Mouse (Mus musculus): Measurements from ENCODE around the gene Gm26992. TPM values are rescaled to one million over a fixed set of nuclear protein-coding genes. Genes with fewer than 3 reads are reported as not detected.
A peak's percentile ranks its signal among the peaks of the same experiment; 100 is the strongest.
"Not testable (repeated sequence)": the region's sequence is repeated elsewhere in the genome, so short reads cannot be mapped to it uniquely, and the experiment has no call there.

Gm26992 gene
- polyA plus RNA-seq, 1 experiment from 2014 or later, result not detected

- H3K4me3 ChIP-seq (ENCODE audit: low read length), result no peak overlapping the region
- H3K36me3 ChIP-seq (ENCODE audit: control insufficient read depth, insufficient read depth, low read length), result no peaks in the 10 kb centered on the region
- ATAC-seq, result peak; percentile 24; the same call in 1 of the 2 replicates
- no peaks in the 10 kb centered on the region for H3K9me3 ChIP-seq (ENCODE audit: control insufficient read depth, low read length)
- 0% methylated on average over 1 of the region's 1 CpGs for WGBS
- H3K4me2 ChIP-seq (ENCODE audit: low read length), result no peak overlapping the region
- no peak overlapping the region for H3K27ac ChIP-seq (ENCODE audit: low read depth, low read length)
- H3K9ac ChIP-seq (ENCODE audit: low read depth, low read length), result no peak overlapping the region
- H3K27me3 ChIP-seq (replicated peaks; ENCODE audit: control insufficient read depth, insufficient read depth, low read length), result peaks cover 10% of the 10 kb centered on the region
- H3K4me1 ChIP-seq (ENCODE audit: control insufficient read depth, insufficient read depth, low read depth, low read length), result no peaks in the 10 kb centered on the region
Observed at GRCm38 (mm10) chrX:103440803-103441202, 19.0 kb downstream of the Gm26992 start.

- no peak overlapping the region for H3K27ac ChIP-seq (ENCODE audit: low read depth, low read length)
- no peak overlapping the region for H3K4me3 ChIP-seq (ENCODE audit: low read length)
- H3K4me2 ChIP-seq (ENCODE audit: low read length), result no peak overlapping the region
- WGBS, result 34% methylated on average over 7 of the region's 7 CpGs
- no peak overlapping the region for H3K9ac ChIP-seq (ENCODE audit: low read depth, low read length)
- peaks cover 24% of the 10 kb centered on the region for H3K27me3 ChIP-seq (replicated peaks; ENCODE audit: control insufficient read depth, insufficient read depth, low read length)
- no peaks in the 10 kb centered on the region for H3K9me3 ChIP-seq (ENCODE audit: control insufficient read depth, low read length)
- no peaks in the 10 kb centered on the region for H3K36me3 ChIP-seq (ENCODE audit: control insufficient read depth, insufficient read depth, low read length)
- no peak for ATAC-seq
- H3K4me1 ChIP-seq (ENCODE audit: control insufficient read depth, insufficient read depth, low read depth, low read length), result no peaks in the 10 kb centered on the region
Observed at GRCm38 (mm10) chrX:103443755-103444154, 21.9 kb downstream of the Gm26992 start.

- Histone ChIP-seq H3K27ac (ENCODE audit: low read depth, low read length) (no peak overlapping the region), H3K4me2 (ENCODE audit: low read length) (peak overlapping the region; percentile 85), H3K9ac (ENCODE audit: low read depth, low read length) (peak overlapping the region; percentile 44; the same call in 1 of the 2 replicates), H3K4me3 (ENCODE audit: low read length) (peak overlapping the region; percentile 42), H3K36me3 (ENCODE audit: control insufficient read depth, insufficient read depth, low read length) (no peaks in the 10 kb centered on the region), H3K27me3 (replicated peaks; ENCODE audit: control insufficient read depth, insufficient read depth, low read length) (peaks cover 14% of the 10 kb centered on the region), H3K9me3 (ENCODE audit: control insufficient read depth, low read length) (no peaks in the 10 kb centered on the region), H3K4me1 (ENCODE audit: control insufficient read depth, insufficient read depth, low read depth, low read length) (no peaks in the 10 kb centered on the region)
- peak; percentile 68 for ATAC-seq
- WGBS, result 7% methylated on average over 32 of the region's 34 CpGs
Observed at GRCm38 (mm10) chrX:103447539-103448169, 25.8 kb downstream of the Gm26992 start.

DNA sequence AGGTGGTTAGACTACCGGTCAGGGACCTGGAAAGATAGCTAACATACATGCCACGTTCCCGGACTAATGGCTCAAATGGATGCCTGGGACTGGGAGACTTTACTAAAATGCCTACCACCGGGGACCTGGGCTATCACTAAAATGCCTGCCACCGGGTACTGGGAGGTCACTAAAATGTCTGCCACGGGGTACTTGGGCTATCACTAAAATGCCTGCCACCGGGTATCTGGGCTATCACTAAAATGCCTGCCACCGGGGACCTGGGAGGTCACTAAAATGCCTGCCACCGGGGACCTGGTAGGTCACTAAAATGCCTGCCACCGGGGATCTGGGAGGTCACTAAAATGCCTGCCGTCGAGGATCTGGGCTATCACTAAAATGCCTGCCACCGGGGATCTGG, 26.6 kb downstream of the Gm26992 start:
- 61% methylated on average over 9 of the region's 13 CpGs for WGBS
- H3K36me3 ChIP-seq (ENCODE audit: control insufficient read depth, insufficient read depth, low read length); H3K9ac ChIP-seq (ENCODE audit: low read depth, low read length); H3K4me1 ChIP-seq (ENCODE audit: control insufficient read depth, insufficient read depth, low read depth, low read length); H3K27ac ChIP-seq (ENCODE audit: low read depth, low read length); ATAC-seq; H3K9me3 ChIP-seq (ENCODE audit: control insufficient read depth, low read length): not testable (repeated sequence)
- peak overlapping the region; percentile 42; the same call in 1 of the 2 replicates for H3K4me3 ChIP-seq (ENCODE audit: low read length)
- H3K4me2 ChIP-seq (ENCODE audit: low read length), result peak overlapping the region; percentile 85
- peaks cover 14% of the 10 kb centered on the region for H3K27me3 ChIP-seq (replicated peaks; ENCODE audit: control insufficient read depth, insufficient read depth, low read length)

- H3K9ac ChIP-seq (ENCODE audit: low read depth, low read length); H3K36me3 ChIP-seq (ENCODE audit: control insufficient read depth, insufficient read depth, low read length); H3K4me2 ChIP-seq (ENCODE audit: low read length); H3K4me1 ChIP-seq (ENCODE audit: control insufficient read depth, insufficient read depth, low read depth, low read length); ATAC-seq; H3K9me3 ChIP-seq (ENCODE audit: control insufficient read depth, low read length); H3K4me3 ChIP-seq (ENCODE audit: low read length); H3K27ac ChIP-seq (ENCODE audit: low read depth, low read length): not testable (repeated sequence)
- WGBS, result 83% methylated on average over 14 of the region's 27 CpGs
- H3K27me3 ChIP-seq (replicated peaks; ENCODE audit: control insufficient read depth, insufficient read depth, low read length), result peaks cover 14% of the 10 kb centered on the region
Observed at GRCm38 (mm10) chrX:103448943-103449722, 27.3 kb downstream of the Gm26992 start.

DNA sequence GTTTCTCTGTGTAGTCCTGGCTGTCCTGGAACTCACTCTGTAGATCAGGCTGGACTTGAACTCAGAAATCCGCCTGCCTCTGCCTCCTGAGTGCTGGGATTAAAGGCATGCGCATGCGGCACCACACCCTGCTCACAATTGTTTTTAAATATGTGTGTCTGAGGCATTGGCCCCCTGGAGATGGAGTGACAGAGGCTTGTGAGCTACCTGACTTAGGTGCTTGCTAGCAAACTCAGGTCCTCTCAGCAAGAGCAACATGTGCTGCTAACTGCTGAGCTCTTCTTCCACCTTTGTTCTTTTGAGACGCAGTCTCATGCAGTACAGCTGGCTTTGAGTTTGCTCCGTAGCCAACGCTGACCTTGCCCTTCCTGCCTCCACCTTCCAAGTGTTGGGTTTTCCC, 31.0 kb downstream of the Gm26992 start:
- no peaks in the 10 kb centered on the region for H3K4me1 ChIP-seq (ENCODE audit: control insufficient read depth, insufficient read depth, low read depth, low read length)
- peaks cover 3% of the 10 kb centered on the region for H3K27me3 ChIP-seq (replicated peaks; ENCODE audit: control insufficient read depth, insufficient read depth, low read length)
- H3K27ac ChIP-seq (ENCODE audit: low read depth, low read length), result no peak overlapping the region
- no peak overlapping the region for H3K4me2 ChIP-seq (ENCODE audit: low read length)
- no peak for ATAC-seq
- 82% methylated on average over 6 of the region's 6 CpGs for WGBS
- H3K36me3 ChIP-seq (ENCODE audit: control insufficient read depth, insufficient read depth, low read length), result no peaks in the 10 kb centered on the region
- H3K4me3 ChIP-seq (ENCODE audit: low read length), result no peak overlapping the region
- H3K9ac ChIP-seq (ENCODE audit: low read depth, low read length), result no peak overlapping the region
- H3K9me3 ChIP-seq (ENCODE audit: control insufficient read depth, low read length), result no peaks in the 10 kb centered on the region

DNA sequence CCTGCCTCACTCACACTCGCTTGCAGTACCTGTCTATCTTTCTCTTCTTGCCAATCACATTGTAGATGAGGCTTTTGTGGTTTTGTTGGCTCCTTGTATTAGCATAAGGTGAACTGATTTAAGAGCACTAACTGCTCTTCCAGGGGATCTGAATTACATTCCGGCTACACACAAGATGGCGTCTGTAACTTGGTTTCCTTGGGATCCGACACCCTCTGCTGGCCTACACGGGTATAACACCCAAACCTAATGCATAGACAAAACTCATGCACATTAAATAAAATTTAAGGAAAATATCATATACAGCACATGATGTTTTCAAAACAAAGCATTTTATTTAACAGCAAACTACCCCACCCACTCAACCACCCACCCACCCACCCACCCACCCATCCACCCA, 38.2 kb downstream of the Gm26992 start:
- H3K9me3 ChIP-seq (ENCODE audit: control insufficient read depth, low read length), result no peaks in the 10 kb centered on the region
- H3K27ac ChIP-seq (ENCODE audit: low read depth, low read length), result no peak overlapping the region
- H3K36me3 ChIP-seq (ENCODE audit: control insufficient read depth, insufficient read depth, low read length), result no peaks in the 10 kb centered on the region
- 70% methylated on average over 5 of the region's 5 CpGs for WGBS
- H3K4me1 ChIP-seq (ENCODE audit: control insufficient read depth, insufficient read depth, low read depth, low read length), result no peaks in the 10 kb centered on the region
- no peak overlapping the region for H3K4me2 ChIP-seq (ENCODE audit: low read length)
- no peak overlapping the region for H3K9ac ChIP-seq (ENCODE audit: low read depth, low read length)
- H3K27me3 ChIP-seq (replicated peaks; ENCODE audit: control insufficient read depth, insufficient read depth, low read length), result no peaks in the 10 kb centered on the region
- ATAC-seq, result no peak
- no peak overlapping the region for H3K4me3 ChIP-seq (ENCODE audit: low read length)

- no peak for ATAC-seq
- WGBS, result 68% methylated on average over 2 of the region's 2 CpGs
- Histone ChIP-seq H3K27ac (ENCODE audit: low read depth, low read length) (no peak overlapping the region), H3K9ac (ENCODE audit: low read depth, low read length) (no peak overlapping the region), H3K4me2 (ENCODE audit: low read length) (no peak overlapping the region), H3K4me3 (ENCODE audit: low read length) (no peak overlapping the region), H3K27me3 (replicated peaks; ENCODE audit: control insufficient read depth, insufficient read depth, low read length) (no peaks in the 10 kb centered on the region), H3K9me3 (ENCODE audit: control insufficient read depth, low read length) (no peaks in the 10 kb centered on the region), H3K4me1 (ENCODE audit: control insufficient read depth, insufficient read depth, low read depth, low read length) (no peaks in the 10 kb centered on the region), H3K36me3 (ENCODE audit: control insufficient read depth, insufficient read depth, low read length) (no peaks in the 10 kb centered on the region)
Observed at GRCm38 (mm10) chrX:103468998-103469397, 47.2 kb downstream of the Gm26992 start.

GRCm38 (mm10) chrX:103472346-103472745, 50.5 kb downstream of the Gm26992 start:
- H3K4me3 ChIP-seq (ENCODE audit: low read length), result no peak overlapping the region
- WGBS, result 82% methylated on average over 3 of the region's 3 CpGs
- no peak for ATAC-seq

More at GRCm38 (mm10) chrX:103472346-103472745, 50.5 kb downstream of the Gm26992 start:
- Histone ChIP-seq H3K9ac (ENCODE audit: low read depth, low read length) (no peak overlapping the region), H3K9me3 (ENCODE audit: control insufficient read depth, low read length) (no peaks in the 10 kb centered on the region), H3K27ac (ENCODE audit: low read depth, low read length) (no peak overlapping the region), H3K4me1 (ENCODE audit: control insufficient read depth, insufficient read depth, low read depth, low read length) (no peaks in the 10 kb centered on the region), H3K36me3 (ENCODE audit: control insufficient read depth, insufficient read depth, low read length) (no peaks in the 10 kb centered on the region), H3K27me3 (replicated peaks; ENCODE audit: control insufficient read depth, insufficient read depth, low read length) (no peaks in the 10 kb centered on the region), H3K4me2 (ENCODE audit: low read length) (no peak overlapping the region)

Data from hindbrain, embryonic 16.5 days (tissue).